Mouse (Mus musculus): ENCODE results near the gene Theg.

The Theg gene

GRCm38 (mm10) chr10:79537271-79537670 lies 49.9 kb downstream of the Theg start:
- no peak for DNase-seq (ENCODE audit: low read depth, low spot score)

GRCm38 (mm10) chr10:79536461-79537080 lies 50.6 kb downstream of the Theg start:
- no peak for DNase-seq (ENCODE audit: low read depth, low spot score)

GRCm38 (mm10) chr10:79535431-79535830 lies 51.7 kb downstream of the Theg start:
- no peak for DNase-seq (ENCODE audit: low read depth, low spot score)

GRCm38 (mm10) chr10:79534426-79534825 lies 52.7 kb downstream of the Theg start:
- no peak for DNase-seq (ENCODE audit: low read depth, low spot score)

- DNase-seq (ENCODE audit: low read depth, low spot score) = no peak
These were observed 53.8 kb downstream of the Theg start, which contains the start of gene Plpp2 for GRCm38 (mm10) chr10:79533126-79533911. Gene Plpp2, minus strand, starts transcription at chr10:79533796.

GRCm38 (mm10) chr10:79532678-79533077 lies 54.5 kb downstream of the Theg start:
- no peak for DNase-seq (ENCODE audit: low read depth, low spot score)

GRCm38 (mm10) chr10:79531593-79531992 lies 55.5 kb downstream of the Theg start:
- no peak for DNase-seq (ENCODE audit: low read depth, low spot score)

GRCm38 (mm10) chr10:79530721-79531120 lies 56.4 kb downstream of the Theg start:
- DNase-seq (ENCODE audit: low read depth, low spot score) = no peak

GRCm38 (mm10) chr10:79530241-79530640 lies 56.9 kb downstream of the Theg start:
- no peak for DNase-seq (ENCODE audit: low read depth, low spot score)

- DNase-seq (ENCODE audit: low read depth, low spot score) = no peak
These were observed 59.0 kb downstream of the Theg start for GRCm38 (mm10) chr10:79528081-79528480.

GRCm38 (mm10) chr10:79527453-79527845 lies 59.7 kb downstream of the Theg start:
- no peak for DNase-seq (ENCODE audit: low read depth, low spot score)

- no peak for DNase-seq (ENCODE audit: low read depth, low spot score)
These were observed 60.3 kb downstream of the Theg start for GRCm38 (mm10) chr10:79526661-79527452.

Measured in skeletal muscle tissue, adult 2 months (tissue).